Mouse (Mus musculus) forebrain, embryonic 16.5 days (tissue): ENCODE results near the gene Irak4. TPM values are rescaled to one million over a fixed set of nuclear protein-coding genes. Genes with fewer than 3 reads are reported as not detected.

Experiments used
- ATAC-seq: fragments of 200-750 bp; cut with Nextera tagmentation; 2 replicates; pipeline ENCODE4 v1.8.0; 2017; ENCODE audit warnings: mild to moderate bottlenecking, moderate library complexity
- H3K27ac ChIP-seq: fragments of 300-500 bp; sonication (generic); 2 replicates; pipeline ENCODE4 v1.5.1; 2014; ENCODE audit warnings: low read length, control low read depth
- H3K27me3 ChIP-seq: fragments of 300-500 bp; sonication (generic); replicated peaks from 2 replicates; pipeline ENCODE4 v1.6.1; 2014; ENCODE audit warnings: low read length; ENCODE audit not compliant: control insufficient read depth, insufficient read depth
- H3K36me3 ChIP-seq: fragments of 300-500 bp; sonication (generic); 2 replicates; pipeline ENCODE4 v1.6.1; 2014; ENCODE audit not compliant: control insufficient read depth, insufficient read depth
- H3K4me1 ChIP-seq: fragments of 300-500 bp; sonication (generic); replicated peaks from 2 replicates; pipeline ENCODE4 v1.6.1; 2014; ENCODE audit warnings: low read length; ENCODE audit not compliant: control insufficient read depth, insufficient read depth
- H3K4me2 ChIP-seq: fragments of 300-500 bp; sonication (generic); 2 replicates; pipeline ENCODE4 v1.6.1; 2014; ENCODE audit warnings: mild to moderate bottlenecking, low read length, control low read depth
- H3K4me3 ChIP-seq: fragments of 300-500 bp; sonication (generic); replicated peaks from 2 replicates; pipeline ENCODE4 v1.5.1; 2014; ENCODE audit warnings: mild to moderate bottlenecking, low read length, control low read depth
- H3K9ac ChIP-seq: fragments of 300-500 bp; sonication (generic); replicated peaks from 2 replicates; pipeline ENCODE4 v1.6.1; 2014; ENCODE audit warnings: low read depth, low read length, control low read depth
- H3K9me3 ChIP-seq: fragments of 300-500 bp; sonication (generic); 2 replicates; pipeline ENCODE4 v1.6.1; 2016; ENCODE audit warnings: low read length; ENCODE audit not compliant: control insufficient read depth
- whole genome bisulfite sequencing: fragments of 180-500 bp; shearing (Covaris S2); extraction: QIAGEN DNeasy Blood & Tissue Kit; methylation state at CpG from one replicate; pipeline ENCODE4 v1.1.7; 2014; 5-methylcytosine and 5-hydroxymethylcytosine counted together
- polyA plus RNA-seq: library from polyadenylated mRNA; unstranded; fragments of >200 nt; fragmentation: Nextera tagmentation; extraction: Ambion mirVana; gene quantifications from 2 replicates; pipeline ENCODE4 v1.2.1, GENCODE M21; 2015

Irak4 gene
- polyA plus RNA-seq, result 1.4 and 1.5 TPM in 2 replicates

- under 1% methylated on average over 45 of the region's 45 CpGs for WGBS
- peak; percentile 99 for ATAC-seq
- Histone ChIP-seq H3K4me2 (peak within 1 kb of the TSS; percentile 74), H3K4me1 (peaks cover 6% of the 10 kb centered on the region), H3K9me3 (no peaks in the 10 kb centered on the region), H3K27me3 (no peaks in the 10 kb centered on the region), H3K36me3 (no peaks in the 10 kb centered on the region), H3K27ac (peak within 1 kb of the TSS; percentile 41), H3K4me3 (peak within 1 kb of the TSS; percentile 70), H3K9ac (peak within 1 kb of the TSS; percentile 73)
Measured at GRCm38 (mm10) chr15:94543409-94544051, at the start of gene Irak4, which contains the start of gene Pus7l. Irak4 (plus strand) TSS chr15:94543643. Pus7l (minus strand) TSS chr15:94543547.

GRCm38 (mm10) chr15:94494445-94494844, 49.0 kb upstream of the Irak4 start:
- H3K27me3 ChIP-seq, result no peaks in the 10 kb centered on the region
- no peak overlapping the region for H3K27ac ChIP-seq
- no peak overlapping the region for H3K4me3 ChIP-seq
- no peak for ATAC-seq
- no peak overlapping the region for H3K9ac ChIP-seq
- H3K36me3 ChIP-seq, result no peaks in the 10 kb centered on the region
- 93% methylated on average over 1 of the region's 1 CpGs for WGBS
- no peak overlapping the region for H3K4me2 ChIP-seq
- H3K4me1 ChIP-seq, result no peaks in the 10 kb centered on the region
- 0 out of 2 replicates have a peak, but pooled peaks cover 3% of the 10 kb centered on the region for H3K9me3 ChIP-seq

- Histone ChIP-seq H3K4me1 (no peaks in the 10 kb centered on the region), H3K4me2 (no peak overlapping the region), H3K4me3 (no peak overlapping the region), H3K27me3 (no peaks in the 10 kb centered on the region), H3K9me3 (0 out of 2 replicates have a peak, but pooled peaks cover 3% of the 10 kb centered on the region), H3K27ac (no peak overlapping the region), H3K9ac (no peak overlapping the region), H3K36me3 (no peaks in the 10 kb centered on the region)
- 72% methylated on average over 10 of the region's 10 CpGs for WGBS
- no peak for ATAC-seq
Measured at GRCm38 (mm10) chr15:94495936-94496335, 47.5 kb upstream of the Irak4 start.

- H3K4me3 ChIP-seq, result no peak overlapping the region
- ATAC-seq, result no peak
- no peak overlapping the region for H3K4me2 ChIP-seq
- no peaks in the 10 kb centered on the region for H3K27me3 ChIP-seq
- no peak overlapping the region for H3K27ac ChIP-seq
- 0 out of 2 replicates have a peak, but pooled peaks cover 3% of the 10 kb centered on the region for H3K9me3 ChIP-seq
- 84% methylated on average over 1 of the region's 1 CpGs for WGBS
- no peak overlapping the region for H3K9ac ChIP-seq
- peaks cover 6% of the 10 kb centered on the region for H3K4me1 ChIP-seq
- H3K36me3 ChIP-seq, result no peaks in the 10 kb centered on the region
Measured at GRCm38 (mm10) chr15:94499260-94499659, 44.2 kb upstream of the Irak4 start.

GRCm38 (mm10) chr15:94503451-94504215, 39.8 kb upstream of the Irak4 start:
- Histone ChIP-seq H3K27ac (no peak overlapping the region), H3K9ac (no peak overlapping the region), H3K4me2 (no peak overlapping the region), H3K4me1 (peaks cover 9% of the 10 kb centered on the region), H3K4me3 (no peak overlapping the region), H3K9me3 (no peaks in the 10 kb centered on the region), H3K27me3 (no peaks in the 10 kb centered on the region), H3K36me3 (no peaks in the 10 kb centered on the region)
- ATAC-seq, result peak; percentile 84
- 33% methylated on average over 12 of the region's 12 CpGs for WGBS

- Histone ChIP-seq H3K4me2 (no peak overlapping the region), H3K27ac (no peak overlapping the region), H3K4me3 (no peak overlapping the region), H3K36me3 (no peaks in the 10 kb centered on the region), H3K9me3 (peaks cover 2% of the 10 kb centered on the region), H3K27me3 (no peaks in the 10 kb centered on the region), H3K4me1 (no peaks in the 10 kb centered on the region), H3K9ac (no peak overlapping the region)
- ATAC-seq, result no peak
- whole genome bisulfite sequencing, result 75% methylated on average over 16 of the region's 16 CpGs
Measured at GRCm38 (mm10) chr15:94517913-94518491, 25.4 kb upstream of the Irak4 start.

GRCm38 (mm10) chr15:94520205-94520900, 23.1 kb upstream of the Irak4 start:
- Histone ChIP-seq H3K4me2 (no peak overlapping the region), H3K9me3 (peaks cover 2% of the 10 kb centered on the region), H3K4me3 (no peak overlapping the region), H3K4me1 (no peaks in the 10 kb centered on the region), H3K27ac (no peak overlapping the region), H3K9ac (no peak overlapping the region), H3K27me3 (no peaks in the 10 kb centered on the region), H3K36me3 (no peaks in the 10 kb centered on the region)
- ATAC-seq, result peak; percentile 71
- WGBS, result 41% methylated on average over 9 of the region's 9 CpGs

- no peak overlapping the region for H3K4me3 ChIP-seq
- H3K27me3 ChIP-seq, result no peaks in the 10 kb centered on the region
- WGBS, result 78% methylated on average over 5 of the region's 5 CpGs
- H3K9ac ChIP-seq, result no peak overlapping the region
- no peaks in the 10 kb centered on the region for H3K4me1 ChIP-seq
- peaks cover 2% of the 10 kb centered on the region for H3K9me3 ChIP-seq
- no peak overlapping the region for H3K4me2 ChIP-seq
- H3K27ac ChIP-seq, result no peak overlapping the region
- ATAC-seq, result no peak
- H3K36me3 ChIP-seq, result no peaks in the 10 kb centered on the region
Measured at GRCm38 (mm10) chr15:94520959-94521358, 22.5 kb upstream of the Irak4 start.

GRCm38 (mm10) chr15:94523251-94523650, 20.2 kb upstream of the Irak4 start:
- H3K4me2 ChIP-seq, result no peak overlapping the region
- no peak for ATAC-seq
- no peaks in the 10 kb centered on the region for H3K4me1 ChIP-seq
- WGBS, result 90% methylated on average over 28 of the region's 28 CpGs
- no peak overlapping the region for H3K9ac ChIP-seq
- H3K4me3 ChIP-seq, result no peak overlapping the region
- H3K9me3 ChIP-seq, result peaks cover 2% of the 10 kb centered on the region
- no peaks in the 10 kb centered on the region for H3K36me3 ChIP-seq
- H3K27ac ChIP-seq, result no peak overlapping the region
- no peaks in the 10 kb centered on the region for H3K27me3 ChIP-seq
